Mouse (Mus musculus) intestine, embryonic 16.5 days (tissue): Measurements from ENCODE around the gene Nim1k. TPM values are rescaled to one million over a fixed set of nuclear protein-coding genes. Genes with fewer than 3 reads are reported as not detected.

ENCODE experiments used
- ATAC-seq: fragments of 200-750 bp; cut with Nextera tagmentation; 2 replicates; pipeline ENCODE4 v1.8.0; 2017; ENCODE audit warnings: moderate TSS enrichment, moderate library complexity
- H3K27ac ChIP-seq: fragments of 300-500 bp; sonication (generic); 2 replicates; pipeline ENCODE4 v1.5.1; 2014; ENCODE audit warnings: mild to moderate bottlenecking, low read length
- H3K27me3 ChIP-seq: fragments of 300-500 bp; sonication (generic); replicated peaks from 2 replicates; pipeline ENCODE4 v1.6.1; 2014; ENCODE audit warnings: low read length, control low read depth, mixed read lengths; ENCODE audit not compliant: control insufficient read depth, insufficient read depth
- H3K36me3 ChIP-seq: fragments of 300-500 bp; sonication (generic); 2 replicates; pipeline ENCODE4 v1.6.1; 2014; ENCODE audit warnings: low read length, control low read depth; ENCODE audit not compliant: control insufficient read depth, insufficient read depth
- H3K4me1 ChIP-seq: fragments of 300-500 bp; sonication (generic); 2 replicates; pipeline ENCODE4 v1.6.1; 2014; ENCODE audit warnings: low read length, control low read depth, mixed read lengths; ENCODE audit not compliant: control insufficient read depth, insufficient read depth
- H3K4me2 ChIP-seq: fragments of 300-500 bp; sonication (generic); 2 replicates; pipeline ENCODE4 v1.6.1; 2014; ENCODE audit warnings: low read depth, low read length, control low read depth
- H3K4me3 ChIP-seq: fragments of 300-500 bp; sonication (generic); 2 replicates; pipeline ENCODE4 v1.5.1; 2014; ENCODE audit warnings: mild to moderate bottlenecking, low read length
- H3K9ac ChIP-seq: fragments of 300-500 bp; sonication (generic); 2 replicates; pipeline ENCODE4 v1.6.1; 2014; ENCODE audit warnings: low read depth, low read length
- H3K9me3 ChIP-seq: fragments of 300-500 bp; sonication (generic); 2 replicates; pipeline ENCODE4 v1.6.1; 2016; ENCODE audit warnings: low read length, control low read depth; ENCODE audit not compliant: control insufficient read depth
- WGBS: fragments of 180-500 bp; shearing (Covaris S2); extraction: QIAGEN DNeasy Blood & Tissue Kit; methylation state at CpG from one replicate; pipeline ENCODE4 v1.1.7; 2014; 5-methylcytosine and 5-hydroxymethylcytosine counted together
- polyA plus RNA-seq: library from polyadenylated mRNA; unstranded; fragments of >200 nt; fragmentation: Nextera tagmentation; extraction: Ambion mirVana; gene quantifications from 2 replicates; pipeline ENCODE4 v1.2.1, GENCODE M21; 2015

Gene Nim1k
- polyA plus RNA-seq = 0.39 and 0.48 TPM in 2 replicates

DNA sequence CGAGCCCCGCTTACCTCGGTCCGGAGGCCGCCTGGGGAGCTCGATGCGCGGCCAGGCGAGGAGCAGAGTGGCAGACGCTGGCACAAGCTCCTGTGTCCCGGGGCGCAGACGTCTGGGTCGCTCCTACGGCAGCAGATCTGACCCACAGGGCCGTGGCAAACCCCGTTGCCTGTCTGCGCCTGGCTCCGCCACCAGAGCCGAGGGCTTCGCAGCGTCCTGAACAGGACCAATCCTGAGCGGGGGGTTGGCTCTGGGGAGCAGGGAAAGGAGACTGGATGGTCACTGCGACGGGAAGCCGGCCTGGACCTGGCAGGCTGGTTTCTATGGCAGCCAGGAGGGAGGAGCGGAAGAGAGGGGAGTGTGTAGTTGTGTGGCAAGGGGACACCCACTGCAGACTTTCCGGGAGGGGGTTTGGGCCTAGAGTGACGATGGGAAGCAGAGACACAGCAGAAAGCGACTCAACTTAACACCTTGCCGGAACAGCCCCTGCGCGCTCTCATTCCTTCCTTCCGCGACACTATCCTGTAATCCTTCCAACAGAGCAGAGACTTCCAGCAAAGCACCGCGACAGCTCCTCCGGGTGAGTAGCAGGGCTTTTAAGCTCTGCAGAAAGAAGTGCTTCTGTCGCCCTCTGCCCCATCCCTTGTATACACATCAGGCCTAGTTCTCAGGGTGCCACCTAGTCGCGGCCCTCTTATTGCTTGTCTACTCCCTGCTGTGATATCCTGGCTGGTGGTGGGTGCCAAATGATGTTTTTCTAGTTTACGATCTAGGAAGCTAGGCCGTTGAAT is at the start of gene Nim1k:
Gene Nim1k, minus strand, starts transcription at position 202 of the 791 bp plus-strand sequence.
- peak; percentile 95 for ATAC-seq
- no peaks in the 10 kb centered on the region for H3K36me3 ChIP-seq
- 2% methylated on average over 43 of the region's 43 CpGs for WGBS
- H3K27me3 ChIP-seq = no peaks in the 10 kb centered on the region
- peak within 1 kb of the TSS; percentile 74 for H3K4me2 ChIP-seq
- peak within 1 kb of the TSS; percentile 62 for H3K9ac ChIP-seq
- peak within 1 kb of the TSS; percentile 53 for H3K4me3 ChIP-seq
- peaks cover 12% of the 10 kb centered on the region for H3K4me1 ChIP-seq
- peak within 1 kb of the TSS; percentile 33; the same call in 1 of the 2 replicates for H3K27ac ChIP-seq
- no peaks in the 10 kb centered on the region for H3K9me3 ChIP-seq

DNA sequence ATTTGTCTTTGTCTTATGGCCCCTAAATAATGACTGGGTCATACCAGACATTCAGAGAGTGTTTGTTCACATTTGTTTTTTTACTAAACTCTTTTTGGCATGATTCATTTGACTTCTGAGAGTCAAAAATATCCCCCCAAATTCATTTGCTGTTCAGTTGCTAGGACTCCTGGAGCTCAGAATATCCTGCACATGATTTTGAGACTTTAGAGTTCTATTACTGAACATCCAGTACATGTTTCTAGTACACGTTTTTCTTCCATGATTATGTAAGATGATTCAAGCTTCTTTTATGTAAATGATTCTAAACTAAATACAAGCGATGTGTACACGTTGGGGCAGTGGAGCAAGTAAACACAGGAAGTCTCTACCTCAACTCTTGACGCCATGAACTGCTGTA is 42.0 kb upstream of the Nim1k start:
- Histone ChIP-seq H3K9ac (no peak overlapping the region), H3K4me1 (no peaks in the 10 kb centered on the region), H3K27me3 (no peaks in the 10 kb centered on the region), H3K36me3 (no peaks in the 10 kb centered on the region), H3K9me3 (no peaks in the 10 kb centered on the region), H3K4me3 (no peak overlapping the region), H3K4me2 (no peak overlapping the region), H3K27ac (no peak overlapping the region)
- no peak for ATAC-seq
- WGBS = 47% methylated on average over 4 of the region's 4 CpGs

- 72% methylated on average over 5 of the region's 5 CpGs for WGBS
- no peak overlapping the region for H3K4me2 ChIP-seq
- H3K4me1 ChIP-seq = peaks cover 11% of the 10 kb centered on the region
- no peaks in the 10 kb centered on the region for H3K36me3 ChIP-seq
- no peak overlapping the region for H3K4me3 ChIP-seq
- no peak overlapping the region for H3K27ac ChIP-seq
- no peak for ATAC-seq
- H3K9ac ChIP-seq = no peak overlapping the region
- H3K27me3 ChIP-seq = no peaks in the 10 kb centered on the region
- no peaks in the 10 kb centered on the region for H3K9me3 ChIP-seq
These were observed 37.2 kb upstream of the Nim1k start for GRCm38 (mm10) chr13:119792791-119793404.

DNA sequence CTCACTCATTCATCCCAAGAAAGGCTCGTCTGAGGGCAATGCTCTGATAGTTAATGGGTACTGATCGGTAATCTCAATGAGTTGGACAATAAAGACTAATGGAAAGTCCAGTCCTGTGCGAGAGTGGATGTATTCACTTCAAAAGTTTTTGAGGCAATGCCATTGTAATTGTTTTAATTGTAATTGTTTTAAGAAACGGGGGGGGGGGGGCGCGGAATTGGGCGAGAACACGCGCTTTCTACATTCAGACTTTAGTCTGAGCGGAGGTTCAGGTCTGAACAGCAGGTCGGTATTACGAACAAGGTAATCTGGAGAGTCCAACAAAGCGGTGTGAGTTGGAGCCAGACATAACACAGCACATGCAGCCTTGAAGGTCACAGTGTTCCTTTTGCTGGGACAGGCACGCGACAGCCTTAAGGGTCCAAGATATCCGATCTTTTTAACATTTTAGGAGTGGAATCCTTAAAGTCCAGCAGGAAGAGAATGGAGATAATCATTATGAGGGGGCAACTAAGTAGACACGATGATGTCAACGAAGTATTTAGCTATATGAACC is 36.0 kb upstream of the Nim1k start:
- Histone ChIP-seq H3K4me2 (peak overlapping the region; percentile 67), H3K4me3 (peak overlapping the region; percentile 83), H3K9ac (peak overlapping the region; percentile 85), H3K9me3 (no peaks in the 10 kb centered on the region), H3K36me3 (peaks cover 2% of the 10 kb centered on the region; the same call in 1 of the 2 replicates), H3K27me3 (no peaks in the 10 kb centered on the region), H3K4me1 (peaks cover 11% of the 10 kb centered on the region), H3K27ac (peak overlapping the region; percentile 94)
- WGBS = 5% methylated on average over 18 of the region's 18 CpGs
- no peak for ATAC-seq

- peak; percentile 98 for ATAC-seq
- peaks cover 2% of the 10 kb centered on the region; the same call in 1 of the 2 replicates for H3K36me3 ChIP-seq
- under 1% methylated on average over 50 of the region's 86 CpGs for WGBS
- peak within 1 kb of the TSS; percentile 67 for H3K4me2 ChIP-seq
- peak within 1 kb of the TSS; percentile 93 for H3K9ac ChIP-seq
- H3K4me3 ChIP-seq = peak within 1 kb of the TSS; percentile 83
- H3K27me3 ChIP-seq = no peaks in the 10 kb centered on the region
- no peaks in the 10 kb centered on the region for H3K9me3 ChIP-seq
- H3K4me1 ChIP-seq = peaks cover 11% of the 10 kb centered on the region
- H3K27ac ChIP-seq = peak within 1 kb of the TSS; percentile 94
These were observed 35.3 kb upstream of the Nim1k start, which contains the start of gene Zfp131 for GRCm38 (mm10) chr13:119790761-119791579. Gene Zfp131 (minus strand): TSS chr13:119790889.

DNA sequence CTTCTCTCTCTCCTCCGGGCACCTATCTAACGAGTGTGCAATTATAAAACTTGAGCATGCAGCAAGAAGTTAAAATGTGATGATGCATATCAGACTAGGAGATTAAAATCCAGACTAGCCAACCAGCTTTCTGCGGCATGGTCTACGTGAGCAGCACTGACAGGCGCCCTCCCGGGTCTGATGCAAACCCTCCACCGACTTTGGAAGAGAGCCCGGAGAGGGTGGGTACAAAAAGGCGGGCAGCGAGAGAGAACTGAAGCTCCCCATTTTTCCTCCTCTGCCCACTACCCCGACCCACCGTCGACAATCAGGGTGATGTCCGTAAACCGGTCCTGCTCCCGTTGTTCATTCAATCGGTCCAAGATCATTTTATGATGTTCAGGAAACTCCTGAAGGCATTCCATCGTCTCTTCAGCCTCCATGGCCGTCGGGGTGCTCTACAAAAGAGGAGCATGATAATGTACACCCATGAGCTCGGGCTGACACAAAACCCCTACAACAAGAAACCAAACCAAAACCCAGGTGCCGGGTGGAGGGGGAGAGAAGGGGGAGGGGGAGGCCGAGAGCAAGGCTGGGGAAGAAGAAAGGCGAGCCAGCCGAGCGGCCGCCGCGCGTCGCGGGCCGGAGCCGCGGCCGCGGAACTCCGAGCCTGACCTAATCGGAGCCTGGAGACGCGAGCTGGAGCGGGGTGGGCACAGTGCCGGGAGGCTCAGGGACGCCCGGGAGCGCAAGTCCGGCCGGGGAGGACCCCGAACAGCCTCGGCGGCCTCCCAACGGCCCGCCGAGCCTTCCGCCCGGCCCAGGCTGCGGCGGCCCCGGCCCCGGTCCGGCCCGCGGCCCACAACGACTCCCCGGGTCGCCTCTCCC is 34.4 kb upstream of the Nim1k start:
- peak overlapping the region; percentile 94 for H3K27ac ChIP-seq
- H3K27me3 ChIP-seq = no peaks in the 10 kb centered on the region
- H3K9me3 ChIP-seq = no peaks in the 10 kb centered on the region
- peaks cover 11% of the 10 kb centered on the region for H3K4me1 ChIP-seq
- peak overlapping the region; percentile 83 for H3K4me3 ChIP-seq
- ATAC-seq = peak; percentile 68
- peak overlapping the region; percentile 65 for H3K4me2 ChIP-seq
- peak overlapping the region; percentile 93 for H3K9ac ChIP-seq
- peaks cover 2% of the 10 kb centered on the region; the same call in 1 of the 2 replicates for H3K36me3 ChIP-seq
- WGBS = under 1% methylated on average over 60 of the region's 66 CpGs

DNA sequence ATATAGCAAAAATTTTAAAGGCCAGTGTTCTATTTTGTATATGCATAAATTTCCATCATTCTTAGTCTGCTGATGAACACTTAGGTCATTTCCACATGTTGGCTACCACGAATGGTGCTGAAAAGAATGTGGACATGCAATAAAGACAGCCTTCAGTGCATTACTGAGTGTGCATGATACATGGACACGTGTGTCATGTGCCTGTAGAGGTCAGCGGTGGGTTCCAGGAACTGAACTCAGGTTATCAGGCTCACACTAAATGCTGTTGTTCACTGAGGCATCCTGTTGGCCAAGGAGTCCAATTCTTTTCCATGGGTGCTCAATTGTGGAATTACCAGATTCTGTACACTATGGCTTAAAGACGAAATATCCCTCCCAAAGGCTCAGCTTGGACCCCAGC is 27.9 kb upstream of the Nim1k start:
- Histone ChIP-seq H3K4me1 (no peaks in the 10 kb centered on the region), H3K36me3 (peaks cover 13% of the 10 kb centered on the region), H3K4me2 (no peak overlapping the region), H3K4me3 (no peak overlapping the region), H3K27ac (no peak overlapping the region), H3K9ac (no peak overlapping the region), H3K9me3 (no peaks in the 10 kb centered on the region), H3K27me3 (no peaks in the 10 kb centered on the region)
- no peak for ATAC-seq
- WGBS = 87% methylated on average over 4 of the region's 4 CpGs

DNA sequence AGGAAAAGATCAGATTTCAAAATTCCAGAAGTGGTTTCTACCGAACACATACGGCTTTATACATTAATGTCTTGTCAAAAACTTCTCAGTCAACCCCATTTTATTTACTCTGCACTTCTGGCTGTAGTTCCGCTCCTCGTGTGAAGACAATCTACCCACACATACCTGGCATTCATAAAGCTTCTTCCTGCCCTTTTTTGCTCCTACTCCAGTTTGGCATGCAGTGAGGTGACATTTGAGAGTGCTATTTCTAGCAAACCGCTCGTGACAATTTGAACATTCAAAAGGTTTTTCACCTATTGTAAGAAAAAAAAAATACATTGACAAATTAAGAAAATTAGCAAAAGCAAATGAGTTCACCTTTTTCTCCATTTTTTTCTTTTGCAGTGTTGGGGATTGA is 12.9 kb upstream of the Nim1k start:
- Histone ChIP-seq H3K4me3 (no peak overlapping the region), H3K27me3 (no peaks in the 10 kb centered on the region), H3K4me2 (no peak overlapping the region), H3K27ac (no peak overlapping the region), H3K9ac (no peak overlapping the region), H3K4me1 (no peaks in the 10 kb centered on the region), H3K36me3 (peaks cover 15% of the 10 kb centered on the region), H3K9me3 (no peaks in the 10 kb centered on the region)
- 86% methylated on average over 6 of the region's 6 CpGs for WGBS
- ATAC-seq = no peak
